Mouse (Mus musculus) left cerebral cortex, postnatal 25 days (tissue): ENCODE data around the gene Marcksl1. TPM values are rescaled to one million over a fixed set of nuclear protein-coding genes. Genes with fewer than 3 reads are reported as not detected.
A peak's percentile ranks its signal among the peaks of the same experiment; 100 is the strongest.
"Not testable (repeated sequence)": the region's sequence is repeated elsewhere in the genome, so short reads cannot be mapped to it uniquely, and the experiment has no call there.

Experiments
- DNase-seq, 2 experiments: peaks; one replicate each; pipeline ENCODE4 v3.0.0; 2022; ENCODE audit warnings: low spot score in 2 of 2, mixed read lengths in 1 of 2
- intact Hi-C: fragments of 180-260 bp; cut with DNase I; formaldehyde crosslinking; loops from one replicate; pipeline ENCODE4 v1.15.1; 2025
- total RNA-seq, 2 experiments: library from RNA; stranded (reverse); gene quantifications; 2 replicates each; pipeline ENCODE4 v1.2.3; 2021

Marcksl1 gene
- total RNA-seq, 2 experiments from 2014 or later, result 196 to 227 TPM

DNA sequence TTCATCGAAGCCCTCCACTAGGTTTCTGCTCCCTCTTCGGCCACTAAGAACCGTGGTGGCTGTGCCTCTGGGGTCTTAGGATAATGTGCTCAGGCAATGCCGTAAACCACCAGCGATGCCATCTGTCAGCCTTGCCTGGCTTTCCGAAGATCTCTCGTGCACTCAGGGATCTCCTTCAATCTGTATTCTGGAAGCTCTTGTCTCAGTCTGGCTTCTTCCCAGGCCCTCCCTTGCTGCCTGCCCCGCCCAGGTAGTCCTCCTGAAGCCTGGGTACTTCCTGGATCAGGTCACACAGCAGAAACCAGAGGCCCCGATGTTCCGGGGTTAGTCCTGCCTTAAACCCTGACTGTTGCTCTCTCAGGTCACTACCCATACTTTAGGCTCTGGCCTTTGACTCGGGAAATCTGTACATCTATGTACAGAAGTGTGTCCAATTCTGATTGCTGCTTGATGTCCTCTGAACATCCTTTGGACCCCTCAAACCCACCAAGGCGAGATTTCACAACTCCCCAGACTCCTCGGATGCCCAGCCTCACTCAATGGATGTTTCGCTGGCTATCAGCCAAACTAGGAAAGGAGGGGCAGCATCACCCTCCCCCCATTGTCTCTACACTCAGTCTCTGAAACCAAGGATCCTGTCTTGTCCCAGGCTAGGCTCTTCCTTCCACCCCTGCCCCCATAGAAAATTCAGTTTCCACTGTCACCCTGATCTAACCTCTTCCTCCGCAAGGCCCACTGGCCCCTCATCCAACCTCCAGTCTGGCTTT, 4.4 kb upstream of the Marcksl1 start:
- intact Hi-C loops, result no loop called here
- DNase-seq, result no peak

- intact Hi-C loops, result no loop called here
- no peak for DNase-seq
Measured at GRCm38 (mm10) chr4:129509650-129510049, 3.7 kb upstream of the Marcksl1 start.

- no peak for DNase-seq
- intact Hi-C loops, result no loop called here
Measured at GRCm38 (mm10) chr4:129510723-129511412, 2.5 kb upstream of the Marcksl1 start.

DNA sequence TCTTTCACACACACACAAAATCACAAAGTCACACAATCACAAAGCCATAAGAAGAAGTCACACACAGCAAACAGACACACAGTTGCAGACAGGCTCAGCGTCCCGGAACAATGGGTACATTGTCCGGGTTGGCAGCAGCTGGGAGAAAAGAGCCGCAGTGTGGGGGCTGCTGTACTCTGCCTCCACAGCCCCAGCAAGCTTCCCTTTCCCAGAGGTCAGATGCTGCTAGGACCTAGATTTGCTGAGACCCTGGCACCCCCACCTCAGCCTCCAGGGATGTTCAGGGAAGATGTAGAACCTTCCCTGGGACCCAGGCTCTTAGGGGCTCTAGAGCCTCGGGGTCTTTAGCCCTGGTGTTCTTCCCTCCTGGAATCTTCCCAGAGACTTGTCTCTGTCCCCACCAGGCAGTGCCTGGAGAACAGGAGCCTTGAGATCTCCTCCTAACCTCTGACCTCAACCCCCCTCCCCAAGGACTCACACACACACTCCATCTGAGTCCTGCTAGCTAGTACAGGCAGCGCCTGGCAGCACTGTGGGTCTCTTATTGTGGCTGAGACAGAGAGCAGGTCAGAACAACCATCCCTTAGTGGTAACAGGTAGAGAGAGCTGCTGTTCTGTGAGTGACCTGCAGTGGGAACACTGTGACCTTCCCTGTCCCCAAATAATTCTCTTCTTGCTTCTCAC, 1.8 kb upstream of the Marcksl1 start:
- intact Hi-C loops, result no loop called here
- no peak for DNase-seq

DNA sequence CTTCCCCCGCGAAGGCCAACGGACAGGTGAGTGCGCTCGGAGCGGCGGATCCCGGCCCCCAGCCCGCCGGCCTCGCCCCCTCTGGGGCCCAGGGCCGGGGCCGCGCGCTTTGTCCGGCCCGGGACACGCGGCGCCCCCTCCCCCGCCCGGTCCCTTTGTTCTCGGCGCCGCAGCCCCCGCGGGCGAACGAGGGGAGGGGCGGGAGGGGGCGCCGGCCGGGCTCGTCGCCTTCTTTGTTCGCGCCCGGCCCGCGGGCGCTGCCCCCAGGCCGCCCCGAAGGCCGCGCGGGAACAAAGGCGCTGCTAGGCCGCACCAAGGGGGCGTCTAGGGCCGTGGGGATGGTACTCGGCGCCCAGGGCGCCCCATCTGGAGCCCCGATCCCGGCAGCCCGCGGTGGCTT, 510 bp downstream of the Marcksl1 start:
- DNase-seq, result no peak
- intact Hi-C loops, result loop anchor here (1.0 kb wide), 1 partner anchor 19 kb away; no protein-coding TSS in a partner anchor

DNA sequence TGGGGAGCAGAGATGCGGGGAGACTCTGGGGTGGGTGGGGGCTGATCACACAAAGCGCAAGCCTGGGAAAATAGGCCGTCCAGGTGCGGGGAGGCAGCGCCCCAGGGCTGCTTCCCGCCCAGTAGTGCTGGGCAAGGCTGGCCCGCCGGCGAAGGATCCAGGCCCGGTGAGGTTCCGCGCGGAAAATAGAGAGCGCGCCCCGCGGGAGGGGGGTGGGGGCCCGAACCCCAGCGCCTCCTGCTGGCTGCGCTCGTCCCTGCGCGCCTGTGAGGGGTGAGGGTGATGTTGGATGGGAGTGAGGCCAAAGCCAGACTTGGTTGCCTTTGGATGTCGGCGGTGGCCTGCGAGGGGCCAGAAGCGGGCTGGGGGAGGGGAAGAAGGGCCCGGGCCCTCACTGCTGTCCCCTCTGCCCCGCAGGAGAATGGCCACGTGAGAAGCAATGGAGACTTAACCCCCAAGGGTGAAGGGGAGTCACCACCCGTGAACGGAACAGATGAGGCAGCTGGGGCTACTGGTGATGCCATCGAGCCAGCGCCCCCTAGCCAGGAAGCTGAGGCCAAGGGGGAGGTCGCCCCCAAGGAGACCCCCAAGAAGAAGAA, 1.0 kb downstream of the Marcksl1 start:
- peak in 1 of 2 experiments; percentile 52 for DNase-seq
- intact Hi-C loops, result loop anchor here (1.0 kb wide), 1 partner anchor 19 kb away; no protein-coding TSS in a partner anchor

DNA sequence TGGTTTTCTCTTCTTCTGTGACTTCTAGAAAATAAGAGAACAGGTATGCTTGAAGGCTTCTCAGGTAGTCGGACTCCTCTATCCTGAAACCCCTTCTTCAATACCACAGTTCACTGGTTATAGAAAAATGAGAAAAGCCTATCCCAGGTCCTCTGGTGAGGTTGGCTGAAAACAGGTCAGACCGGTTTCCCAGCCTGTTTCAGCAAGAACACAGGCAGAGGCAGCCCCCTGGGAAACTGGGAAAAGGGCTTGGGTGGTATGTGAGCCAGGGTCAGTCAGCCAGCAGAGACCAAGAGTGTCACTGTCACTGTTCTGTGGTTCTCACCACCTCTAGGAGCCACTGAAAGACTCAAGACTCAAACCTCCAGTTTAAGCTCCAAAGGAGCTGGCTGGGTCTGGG, 3.5 kb downstream of the Marcksl1 start:
- DNase-seq, result no peak
- intact Hi-C loops, result no loop called here

- intact Hi-C loops, result no loop called here
- DNase-seq, result no peak
Measured at GRCm38 (mm10) chr4:129518519-129518918, 5.1 kb downstream of the Marcksl1 start.

GRCm38 (mm10) chr4:129525338-129525737, 12.0 kb downstream of the Marcksl1 start:
- intact Hi-C loops, result no loop called here
- no peak for DNase-seq

DNA sequence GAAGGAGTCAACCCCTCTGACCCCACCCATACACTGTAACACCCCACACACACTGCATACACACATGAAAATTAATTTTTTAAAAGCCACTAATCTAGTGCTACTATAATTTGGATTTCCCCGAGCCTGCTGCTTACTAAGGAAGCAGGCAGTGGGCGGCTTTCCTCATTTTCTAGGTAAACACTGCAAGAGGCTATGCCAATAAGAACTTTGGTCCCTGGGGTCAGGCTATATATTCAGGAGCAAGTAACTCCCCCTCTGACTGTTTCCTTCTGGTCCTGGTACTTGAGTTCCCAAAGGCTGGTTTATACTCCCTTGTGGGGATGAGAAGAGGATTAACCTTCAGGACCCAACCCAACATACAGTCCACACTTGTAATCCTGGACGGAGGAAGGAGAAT, 12.5 kb downstream of the Marcksl1 start:
- intact Hi-C loops, result no loop called here
- DNase-seq, result no peak

- intact Hi-C loops, DNase-seq: not testable (repeated sequence)
Measured at GRCm38 (mm10) chr4:129528901-129529300, 15.5 kb downstream of the Marcksl1 start.

GRCm38 (mm10) chr4:129540012-129540411, 26.6 kb downstream of the Marcksl1 start:
- intact Hi-C loops, result loop anchor here (5.0 kb wide), 1 partner anchor 67 kb away; no protein-coding TSS in a partner anchor

DNA sequence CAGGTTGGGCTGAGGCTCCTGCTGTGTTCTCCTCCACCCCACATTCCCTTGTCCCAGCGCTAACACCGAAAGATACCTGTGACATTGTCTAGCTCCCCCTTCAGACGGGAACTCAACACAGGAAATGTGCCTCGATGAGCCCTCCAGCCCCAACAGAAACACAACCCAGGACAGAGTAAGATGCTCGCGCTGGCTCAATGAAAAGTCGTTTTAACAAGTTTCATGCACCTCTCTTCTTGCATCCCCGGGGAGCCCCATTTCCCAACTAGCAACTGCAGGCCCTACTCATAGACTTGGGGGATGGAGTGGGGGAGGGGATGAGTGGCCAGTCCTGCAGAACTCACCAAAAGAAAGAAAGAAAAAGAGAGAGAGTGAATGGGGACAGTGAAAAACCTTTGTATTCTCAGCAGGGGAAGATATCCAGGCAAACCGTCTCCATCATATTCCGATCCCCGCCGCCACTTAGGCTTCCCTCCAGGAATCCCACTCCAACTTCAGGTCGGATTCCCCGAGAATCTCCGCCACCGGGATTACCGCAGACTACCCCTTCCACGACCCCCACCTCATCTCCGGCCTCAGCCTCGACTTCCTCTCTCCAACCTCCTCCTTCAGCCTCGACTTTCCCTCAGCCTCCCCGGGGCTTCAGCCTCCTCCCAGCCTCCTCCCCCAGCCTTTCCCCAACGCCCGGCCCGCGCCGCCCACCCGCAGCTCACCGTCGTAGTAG, 28.6 kb downstream of the Marcksl1 start:
- DNase-seq, result peak; percentile 13 to 31
- intact Hi-C loops, result loop anchor here (5.0 kb wide), 1 partner anchor 65 kb away; no protein-coding TSS in a partner anchor

More at GRCm38 (mm10) chr4:129540012-129540411, 26.6 kb downstream of the Marcksl1 start:
- no peak for DNase-seq

GRCm38 (mm10) chr4:129542592-129543141, 29.3 kb downstream of the Marcksl1 start, which contains the start of gene Hdac1:
TSS of gene Hdac1 (minus strand) at chr4:129542713.
- intact Hi-C loops, result loop anchor here (5.0 kb wide), 1 partner anchor 65 kb away; no protein-coding TSS in a partner anchor

DNA sequence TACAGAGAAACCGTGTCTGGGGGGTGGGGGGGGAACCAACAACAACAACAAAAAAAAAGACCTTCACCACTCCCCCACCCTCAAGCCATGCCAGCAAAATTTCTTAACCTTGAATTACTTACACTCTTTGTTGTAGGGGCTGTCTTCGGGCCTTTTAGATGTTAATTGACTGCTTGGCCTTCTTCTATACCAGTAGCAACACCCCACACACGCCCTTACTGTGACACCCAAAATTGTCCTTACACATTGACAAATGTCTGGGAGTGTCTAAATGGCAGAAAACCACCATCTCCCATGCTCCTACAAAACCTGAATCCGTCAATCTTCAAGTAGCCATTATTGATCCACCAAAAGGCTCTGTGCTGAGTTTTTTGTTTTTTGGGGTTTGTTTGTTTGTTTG, 30.7 kb downstream of the Marcksl1 start:
- DNase-seq, result no peak
- intact Hi-C loops, result loop anchor here (5.0 kb wide), 1 partner anchor 63 kb away; no protein-coding TSS in a partner anchor

More at GRCm38 (mm10) chr4:129542592-129543141, 29.3 kb downstream of the Marcksl1 start, which contains the start of gene Hdac1:
- DNase-seq, result peak; percentile 96 to 97

GRCm38 (mm10) chr4:129547631-129548030, 34.2 kb downstream of the Marcksl1 start:
- DNase-seq, intact Hi-C loops: not testable (repeated sequence)

DNA sequence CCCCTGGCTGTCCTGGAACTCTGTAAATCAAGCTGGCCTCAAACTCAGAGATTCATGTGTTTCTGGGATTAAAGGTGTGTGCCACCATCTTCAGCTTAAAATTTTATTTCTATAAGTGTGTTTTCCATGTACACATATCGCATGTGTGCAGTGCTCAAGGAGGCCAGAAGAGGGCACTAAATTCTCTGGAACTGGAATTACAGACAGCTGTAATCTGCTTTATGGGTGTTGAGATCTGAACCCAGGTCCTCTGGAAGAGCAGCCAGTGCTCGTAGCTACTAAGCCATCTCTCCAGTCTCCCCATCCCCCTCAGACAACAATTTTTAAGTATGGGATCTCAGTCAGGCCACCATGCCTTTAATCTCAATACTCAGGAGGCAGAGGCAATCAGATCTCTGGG, 35.9 kb downstream of the Marcksl1 start:
- intact Hi-C loops, result no loop called here
- no peak for DNase-seq

DNA sequence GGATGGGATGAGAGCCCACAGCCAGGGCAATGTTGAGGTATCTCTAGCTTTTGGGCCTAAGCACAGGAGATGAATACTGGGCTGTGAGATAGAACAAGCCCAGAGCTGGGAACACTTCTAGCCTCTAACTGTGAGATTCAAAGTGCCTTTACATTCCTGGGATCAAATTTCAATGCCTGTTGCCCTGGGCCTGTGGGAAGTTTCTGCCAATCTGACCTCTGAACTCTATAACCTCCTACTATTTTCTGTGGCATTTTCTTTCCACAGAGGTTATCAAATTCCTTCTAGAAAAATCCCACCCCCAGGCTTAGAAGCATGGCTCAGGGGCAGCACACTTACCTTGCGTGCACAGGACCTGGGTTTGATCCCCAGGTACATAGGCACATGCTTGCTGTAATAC, 36.9 kb downstream of the Marcksl1 start:
- intact Hi-C loops, result no loop called here
- no peak for DNase-seq

DNA sequence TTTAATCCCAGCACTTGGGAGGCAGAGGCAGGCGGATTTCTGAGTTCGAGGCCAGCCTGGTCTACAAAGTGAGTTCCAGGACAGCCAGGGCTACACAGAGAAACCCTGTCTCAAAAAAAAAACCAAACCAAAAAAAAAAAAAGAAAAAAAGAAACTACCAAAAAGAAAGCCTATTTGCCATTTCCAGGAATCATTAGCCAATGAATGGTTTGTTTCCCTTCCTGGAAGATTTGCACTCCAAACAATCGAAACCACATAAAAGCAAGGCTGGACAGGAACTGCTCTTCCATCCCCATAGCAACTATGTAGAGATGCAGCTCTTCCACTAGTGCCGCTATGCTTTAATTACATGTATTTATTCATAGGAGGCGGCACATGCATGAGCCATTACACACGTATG, 41.1 kb downstream of the Marcksl1 start:
- DNase-seq, intact Hi-C loops: not testable (repeated sequence)
